Mouse (Mus musculus): ENCODE measurements around the gene Gm18336.
"Not testable (repeated sequence)": the region's sequence is repeated elsewhere in the genome, so short reads cannot be mapped to it uniquely, and the experiment has no call there.

Gene Gm18336

GRCm38 (mm10) chrX:73398636-73399035 lies at the start of gene Gm18336:
TSS of gene Gm18336 (minus strand) at chrX:73398736.
- DNase-seq, result not testable (repeated sequence)

DNA sequence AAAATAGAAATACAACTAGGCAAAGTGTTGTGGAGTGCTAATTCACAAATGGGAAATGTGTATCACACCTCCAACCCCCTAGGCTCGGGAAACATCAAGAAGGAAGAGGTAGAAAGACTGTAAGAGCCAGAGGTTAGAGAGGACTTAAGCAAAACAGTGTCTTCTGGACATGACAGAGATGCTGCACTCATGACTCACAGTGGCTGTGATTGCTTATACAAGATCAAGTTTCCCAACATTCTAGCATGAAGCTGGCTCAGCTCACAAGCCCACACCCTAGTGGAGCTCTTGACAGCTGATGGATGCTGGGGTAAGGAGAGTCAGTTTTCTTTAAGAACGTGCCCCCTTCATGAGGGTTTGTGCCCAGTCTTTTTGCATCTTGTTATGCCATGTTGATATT lies 42.9 kb upstream of the Gm18336 start:
- DNase-seq, result no peak

GRCm38 (mm10) chrX:73435252-73435651 lies 36.7 kb upstream of the Gm18336 start, which contains the start of gene Trex2:
TSS of gene Trex2 (minus strand) at chrX:73435344.
- DNase-seq, result no peak

GRCm38 (mm10) chrX:73432850-73433249 lies 34.3 kb upstream of the Gm18336 start:
- DNase-seq, result no peak

DNA sequence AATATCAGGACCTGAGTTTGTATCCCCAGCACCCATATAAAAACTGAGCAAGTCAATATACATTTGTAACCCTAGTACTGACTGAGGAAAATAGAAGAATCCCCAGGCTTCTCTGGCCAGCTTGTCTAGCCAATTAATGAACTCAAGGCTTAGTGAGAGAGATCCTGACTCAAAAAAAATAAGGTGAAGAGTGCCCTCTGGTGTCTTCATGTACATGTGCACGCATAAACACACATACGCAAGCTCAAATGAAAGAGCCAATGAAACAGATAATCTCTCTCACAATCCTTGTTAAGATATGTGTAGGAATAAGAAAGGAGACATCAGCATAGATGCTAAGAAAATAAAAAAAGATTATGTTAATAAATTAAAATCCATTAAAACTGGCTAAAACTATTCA lies 31.5 kb upstream of the Gm18336 start:
- no peak for DNase-seq

GRCm38 (mm10) chrX:73412767-73413166 lies 14.2 kb upstream of the Gm18336 start:
- no peak for DNase-seq

DNA sequence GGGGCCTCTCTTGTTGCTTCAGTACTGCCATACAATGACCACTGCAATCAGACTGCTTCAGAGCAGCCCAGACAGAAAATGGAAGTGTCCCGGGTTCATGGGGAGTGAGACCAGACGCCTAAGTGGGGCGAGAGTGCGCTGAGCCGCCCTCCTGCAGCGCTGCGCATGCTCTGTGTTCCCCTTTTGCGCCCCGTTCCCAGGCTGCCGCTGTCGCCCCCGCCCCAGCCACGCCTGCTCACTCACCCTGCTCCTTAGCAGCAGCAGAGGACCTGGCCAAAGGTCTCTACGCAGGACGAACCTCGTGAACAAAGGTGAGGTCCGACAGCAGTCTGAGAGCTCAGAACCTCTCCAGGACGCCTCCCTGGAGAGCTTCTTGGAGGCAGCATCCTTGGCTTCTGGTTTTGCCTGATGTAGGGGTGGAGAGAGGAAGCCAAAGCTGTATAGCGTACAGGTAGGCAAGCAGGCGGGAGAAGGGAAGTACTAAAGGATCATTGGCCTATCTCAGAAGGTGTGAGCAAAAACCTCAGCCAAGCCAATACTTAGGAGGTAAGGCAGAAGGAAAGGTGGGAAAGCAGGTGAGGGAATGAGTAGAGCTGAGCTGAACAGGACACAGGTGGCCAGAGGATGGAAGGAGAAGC lies 12.5 kb upstream of the Gm18336 start, which contains the start of gene Zfp92:
Gene Zfp92 (plus strand): TSS at position 217 of the 638 bp plus-strand sequence.
- DNase-seq, result no peak

- no peak for DNase-seq
Measured at GRCm38 (mm10) chrX:73401616-73402015, 3.1 kb upstream of the Gm18336 start.

DNA sequence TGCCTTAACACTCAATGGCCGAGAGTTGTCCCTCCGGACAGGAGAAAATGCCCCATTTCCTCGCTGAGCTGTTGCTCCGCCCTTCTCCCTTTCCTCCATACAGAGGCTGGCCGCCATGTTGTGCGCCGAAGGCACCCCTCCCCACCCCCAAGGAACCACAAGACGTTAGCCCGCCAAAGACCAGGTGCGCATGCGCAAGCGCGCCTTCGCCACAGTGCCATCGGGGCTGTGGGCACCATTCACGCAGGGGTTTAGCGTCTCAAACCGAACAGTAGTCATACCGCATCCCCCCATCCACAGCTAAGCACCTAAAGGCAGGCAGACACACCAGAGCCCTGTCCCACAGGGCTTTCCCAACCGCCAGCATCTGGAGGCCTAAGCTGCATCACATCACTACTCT lies 2.4 kb upstream of the Gm18336 start:
- DNase-seq, result no peak

DNA sequence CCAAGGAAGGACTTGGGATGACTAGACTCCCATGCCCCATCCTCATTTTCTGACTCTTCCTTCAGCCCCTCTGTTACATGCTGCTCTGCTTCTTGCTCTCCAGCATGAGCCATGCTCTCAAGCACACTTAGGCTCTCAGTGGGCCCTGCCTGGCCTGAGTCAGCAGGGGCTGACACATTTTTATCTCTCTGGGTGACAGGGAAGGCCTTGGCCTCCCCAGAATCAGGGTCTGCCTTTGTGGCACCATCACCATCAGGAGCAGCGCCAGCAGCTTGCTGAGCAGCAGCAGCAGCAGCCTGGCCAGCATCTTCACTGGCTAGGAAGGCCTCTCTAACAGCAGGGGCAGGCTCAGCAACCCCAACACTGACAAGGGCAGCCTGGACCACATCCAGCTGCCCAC lies 2.1 kb downstream of the Gm18336 start:
- no peak for DNase-seq

DNA sequence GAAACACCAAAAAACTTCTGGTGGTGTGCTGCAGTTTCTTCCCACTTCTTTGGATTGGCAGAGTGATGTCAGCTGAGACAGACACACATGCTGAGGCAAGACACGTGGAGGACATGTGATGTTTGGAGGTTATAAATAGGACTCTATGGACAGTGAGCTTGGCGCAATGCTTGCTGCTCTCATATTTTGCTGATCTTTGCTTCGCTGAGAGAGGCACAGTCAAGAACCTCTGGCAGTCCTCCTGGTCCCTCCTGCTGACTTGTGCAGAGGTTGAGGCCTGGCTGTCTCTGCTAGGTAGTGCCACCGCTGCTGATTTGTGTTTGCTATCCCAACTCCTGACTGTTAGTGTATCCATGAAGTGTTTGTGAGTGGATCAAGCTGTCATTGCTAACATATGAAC lies 7.1 kb downstream of the Gm18336 start:
- DNase-seq, result no peak

- DNase-seq, result no peak
Measured at GRCm38 (mm10) chrX:73384924-73385323, 13.6 kb downstream of the Gm18336 start.

GRCm38 (mm10) chrX:73384419-73384818 lies 14.1 kb downstream of the Gm18336 start:
- no peak for DNase-seq

- no peak for DNase-seq
Measured at GRCm38 (mm10) chrX:73363291-73363690, 35.2 kb downstream of the Gm18336 start.

DNA sequence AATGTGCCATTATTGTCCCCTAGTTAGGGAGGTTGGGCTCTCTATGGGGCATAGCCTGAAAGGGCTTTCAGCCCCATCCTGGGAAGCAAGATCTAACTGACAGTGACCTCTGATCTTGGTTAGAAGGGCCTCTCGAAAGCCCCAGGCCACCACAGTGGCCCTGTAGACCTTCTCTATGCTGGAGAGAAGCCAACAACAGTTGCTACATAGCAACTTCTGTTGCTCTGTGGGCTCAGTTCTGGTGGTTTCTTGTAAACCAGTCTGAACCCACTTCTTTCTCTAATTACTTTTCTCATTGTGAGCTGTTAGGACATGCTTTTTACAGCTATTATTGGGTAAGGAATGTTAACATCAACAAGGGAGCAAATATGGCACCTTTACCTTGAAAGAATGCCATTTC lies 41.8 kb downstream of the Gm18336 start:
- DNase-seq, result no peak

DNA sequence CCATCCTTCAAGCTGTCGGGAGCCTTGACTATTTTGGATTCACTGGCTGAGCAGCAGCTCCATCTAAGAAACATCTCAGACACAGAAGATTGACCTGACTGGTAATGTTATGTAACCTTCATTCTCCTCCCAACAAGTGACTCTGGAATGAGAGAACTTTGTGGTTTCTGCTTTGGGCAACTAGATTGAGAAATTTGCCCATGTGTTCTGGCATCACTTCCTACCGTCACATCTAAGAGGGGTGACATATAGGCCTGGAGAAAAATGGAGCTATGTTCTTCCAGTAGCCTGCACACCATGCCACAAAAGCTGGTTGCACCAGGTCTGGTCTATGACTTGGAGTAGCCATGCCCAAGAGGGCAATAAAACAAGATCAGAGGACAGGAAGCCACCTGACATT lies 42.4 kb downstream of the Gm18336 start:
- no peak for DNase-seq
